Mouse (Mus musculus) C2C12 (cell line): Measurements from ENCODE around the gene Dnah8. TPM values are rescaled to one million over a fixed set of nuclear protein-coding genes. Genes with fewer than 3 reads are reported as not detected.

Experiments
- H3K27me3 ChIP-seq: one replicate; pipeline ENCODE4 v1.6.1; 2011; ENCODE audit not compliant: control insufficient read depth, insufficient read depth, insufficient read length
- H3K36me3 ChIP-seq: one replicate; pipeline ENCODE4 v1.6.1; 2011; ENCODE audit not compliant: control insufficient read depth, insufficient read depth
- H3K4me3 ChIP-seq: one replicate; pipeline ENCODE4 v1.5.1; 2011; ENCODE audit warnings: mild to moderate bottlenecking, control low read depth; ENCODE audit not compliant: poor library complexity, insufficient read depth, severe bottlenecking
- H3K79me2 ChIP-seq: one replicate; pipeline ENCODE4 v1.6.1; 2011; ENCODE audit not compliant: control insufficient read depth, insufficient read depth
- H3K79me3 ChIP-seq: one replicate; pipeline ENCODE4 v1.6.1; 2011; ENCODE audit warnings: low read depth, control low read depth
- H3ac ChIP-seq: one replicate; pipeline ENCODE3; 2011; ENCODE audit warnings: low read depth; ENCODE audit not compliant: control insufficient read depth, insufficient read length
- CEBPB ChIP-seq: IDR thresholded peaks from one replicate; pipeline ENCODE4 v1.6.1; 2011; ENCODE audit warnings: low read depth, mild to moderate bottlenecking, control low read depth, moderate library complexity
- CTCF ChIP-seq: IDR thresholded peaks from one replicate; pipeline ENCODE4 v1.5.1; 2011; ENCODE audit not compliant: control insufficient read depth, insufficient read depth, insufficient read length
- FOSL1 ChIP-seq: IDR thresholded peaks from one replicate; pipeline ENCODE4 v1.8.0; 2011; ENCODE audit warnings: mild to moderate bottlenecking, low read length; ENCODE audit not compliant: poor library complexity, insufficient read depth, severe bottlenecking
- MAX ChIP-seq: IDR thresholded peaks from one replicate; pipeline ENCODE4 v1.6.1; 2011; ENCODE audit warnings: mild to moderate bottlenecking, control low read depth
- MYOD1 ChIP-seq: IDR thresholded peaks from one replicate; pipeline ENCODE4 v1.6.1; 2011; ENCODE audit warnings: low read depth; ENCODE audit not compliant: control insufficient read depth, insufficient read length
- MYOG ChIP-seq: IDR thresholded peaks from one replicate; pipeline ENCODE4 v1.6.1; 2011; ENCODE audit not compliant: control insufficient read depth, insufficient read length; ENCODE audit errors: extremely low read depth
- USF1 ChIP-seq: IDR thresholded peaks from one replicate; pipeline ENCODE4 v1.6.1; 2011; ENCODE audit warnings: low read depth, mild to moderate bottlenecking, control low read depth, moderate library complexity
- polyA plus RNA-seq: library from polyadenylated mRNA; unstranded; fragments of >200 nt; fragmentation: generic; extraction: Trizol; gene quantifications from one replicate; pipeline ENCODE4 v1.2.1, GENCODE M21; 2012; ENCODE audit warnings: missing spikeins

The Dnah8 gene
- polyA plus RNA-seq, 1 experiment, result 0.32 TPM

- Histone ChIP-seq H3ac (no peak overlapping the region), H3K27me3 (peaks cover 21% of the 10 kb centered on the region), H3K79me3 (no peaks in the 10 kb centered on the region), H3K4me3 (no peak overlapping the region), H3K36me3 (no peaks in the 10 kb centered on the region), H3K79me2 (no peaks in the 10 kb centered on the region)
- TF ChIP-seq CTCF (no peak), MAX (no peak), MYOG (no peak), CEBPB (no peak), MYOD1 (no peak), USF1 (no peak), FOSL1 (no peak)
These were observed 181.4 kb downstream of the Dnah8 start for GRCm38 (mm10) chr17:30805511-30806059.

GRCm38 (mm10) chr17:30808866-30809660 is 184.9 kb downstream of the Dnah8 start:
- H3K4me3 ChIP-seq, result no peak overlapping the region
- H3ac ChIP-seq, result no peak overlapping the region
- H3K79me3 ChIP-seq, result no peaks in the 10 kb centered on the region
- TF ChIP-seq MYOG, result no peak
- no peak for TF ChIP-seq USF1
- no peak for TF ChIP-seq CEBPB
- TF ChIP-seq CTCF, result no peak
- no peak for TF ChIP-seq FOSL1
- TF ChIP-seq MAX, result no peak
- no peak for TF ChIP-seq MYOD1
- H3K36me3 ChIP-seq, result no peaks in the 10 kb centered on the region
- H3K27me3 ChIP-seq, result peaks cover 24% of the 10 kb centered on the region
- H3K79me2 ChIP-seq, result no peaks in the 10 kb centered on the region

GRCm38 (mm10) chr17:30809926-30810660 is 185.9 kb downstream of the Dnah8 start:
- TF ChIP-seq CTCF, result no peak
- no peak for TF ChIP-seq MYOD1
- no peak for TF ChIP-seq USF1
- Histone ChIP-seq H3K27me3 (peaks cover 15% of the 10 kb centered on the region), H3K36me3 (no peaks in the 10 kb centered on the region), H3K79me2 (no peaks in the 10 kb centered on the region), H3K4me3 (no peak overlapping the region), H3ac (no peak overlapping the region), H3K79me3 (no peaks in the 10 kb centered on the region)

- H3K36me3 ChIP-seq, result no peaks in the 10 kb centered on the region
- no peak overlapping the region for H3K4me3 ChIP-seq
- H3ac ChIP-seq, result no peak overlapping the region
- no peaks in the 10 kb centered on the region for H3K79me3 ChIP-seq
- TF ChIP-seq CTCF (no peak), MYOG (no peak), USF1 (no peak), MYOD1 (no peak), CEBPB (no peak), MAX (no peak)
- no peaks in the 10 kb centered on the region for H3K27me3 ChIP-seq
- no peaks in the 10 kb centered on the region for H3K79me2 ChIP-seq
These were observed 194.4 kb downstream of the Dnah8 start for GRCm38 (mm10) chr17:30818543-30818942.

GRCm38 (mm10) chr17:30819134-30819533 is 195.0 kb downstream of the Dnah8 start:
- Histone ChIP-seq H3K4me3 (no peak overlapping the region), H3ac (no peak overlapping the region), H3K27me3 (no peaks in the 10 kb centered on the region), H3K36me3 (no peaks in the 10 kb centered on the region), H3K79me2 (no peaks in the 10 kb centered on the region), H3K79me3 (no peaks in the 10 kb centered on the region)
- TF ChIP-seq CEBPB (no peak), FOSL1 (no peak), CTCF (no peak), USF1 (no peak), MAX (no peak)

- Histone ChIP-seq H3K4me3 (no peak overlapping the region), H3K79me2 (no peaks in the 10 kb centered on the region), H3K79me3 (no peaks in the 10 kb centered on the region), H3K36me3 (no peaks in the 10 kb centered on the region), H3K27me3 (no peaks in the 10 kb centered on the region), H3ac (no peak overlapping the region)
- no peak for TF ChIP-seq CEBPB
These were observed 197.0 kb downstream of the Dnah8 start for GRCm38 (mm10) chr17:30821115-30821514.
